Comparison of ENCODE assay signal across 7 mouse cellular contexts in genomic region chr17:5848706-5849415, GRCm38 (mm10). TPM values are rescaled to one million over a fixed set of nuclear protein-coding genes. Genes with fewer than 3 reads are reported as not detected.
DNase-seq lines count a peak whose midpoint lies in the region; ATAC-seq lines count a peak whose summit lies in the region.

No protein-coding gene starts in this region.

- no peaks in the 10 kb centered on the region for H3K9me3 ChIP-seq in neural tube, embryonic 11.5 days (ENCODE audit: control insufficient read depth, low read length)
- H3K9me3 ChIP-seq in heart, embryonic 16.5 days (replicated peaks; ENCODE audit: control insufficient read depth, low read length): no peaks in the 10 kb centered on the region
- no peaks in the 10 kb centered on the region for H3K9me3 ChIP-seq in liver, embryonic 13.5 days (replicated peaks)

- no peak for ATAC-seq in neural tube, embryonic 11.5 days (ENCODE audit: insufficient read depth, low FRiP score, low TSS enrichment)
- ATAC-seq in heart, embryonic 16.5 days (replicated peaks; ENCODE audit: extremely low read depth, insufficient read depth, low FRiP score): no peak
- no peak for ATAC-seq in liver, embryonic 13.5 days (ENCODE audit: low read depth)

- peak overlapping the region; percentile 42; the same call in 1 of the 2 replicates for H3K4me2 ChIP-seq in neural tube, embryonic 11.5 days (ENCODE audit: low read depth)
- peak overlapping the region; percentile 60 for H3K4me2 ChIP-seq in heart, embryonic 16.5 days (ENCODE audit: low read depth, low read length)
- H3K4me2 ChIP-seq in liver, embryonic 13.5 days: peak overlapping the region; percentile 39

- H3K4me3 ChIP-seq in neural tube, embryonic 11.5 days (ENCODE audit: low read depth, low read length): no peak overlapping the region
- H3K4me3 ChIP-seq in heart, embryonic 16.5 days (ENCODE audit: low read length): peak overlapping the region; percentile 40
- no peak overlapping the region for H3K4me3 ChIP-seq in liver, embryonic 13.5 days (replicated peaks)

- no peak overlapping the region for H3K27ac ChIP-seq in neural tube, embryonic 11.5 days (ENCODE audit: low read depth, low read length)
- H3K27ac ChIP-seq in heart, embryonic 16.5 days (ENCODE audit: low read length): peak overlapping the region; percentile 30
- peak overlapping the region; percentile 44; the same call in 1 of the 2 replicates for H3K27ac ChIP-seq in liver, embryonic 13.5 days

- WGBS in neural tube, embryonic 11.5 days: 60% methylated on average over 10 of the region's 10 CpGs
- WGBS in heart, embryonic 16.5 days: 70% methylated on average over 10 of the region's 10 CpGs
- WGBS in liver, embryonic 13.5 days (ENCODE audit: insufficient replicate concordance): 57% methylated on average over 10 of the region's 10 CpGs

- no peaks in the 10 kb centered on the region for H3K27me3 ChIP-seq in neural tube, embryonic 11.5 days (ENCODE audit: control insufficient read depth, insufficient read depth, low read length)
- H3K27me3 ChIP-seq in heart, embryonic 16.5 days (ENCODE audit: control insufficient read depth, insufficient read depth, low read length): no peaks in the 10 kb centered on the region
- no peaks in the 10 kb centered on the region for H3K27me3 ChIP-seq in liver, embryonic 13.5 days

- no peak for DNase-seq in neural tube, embryonic 11.5 days (ENCODE audit: low spot score)
- DNase-seq in neural tube, embryonic 10.5 days (ENCODE audit: extremely low spot score, low spot score): no peak
- no peak for DNase-seq in liver, embryonic 13.5 days
- DNase-seq in right cerebral cortex, postnatal 36 days (ENCODE audit: low spot score in 2 of 2): no peak
- DNase-seq in embryo, embryonic 10 days (ENCODE audit: low spot score): no peak
- DNase-seq in cerebellum, adult 8-10 months: no peak

- H3K36me3 ChIP-seq in neural tube, embryonic 11.5 days (ENCODE audit: control insufficient read depth, insufficient read depth, low read length): no peaks in the 10 kb centered on the region
- no peaks in the 10 kb centered on the region for H3K36me3 ChIP-seq in heart, embryonic 16.5 days (ENCODE audit: control insufficient read depth, insufficient read depth)
- H3K36me3 ChIP-seq in liver, embryonic 13.5 days: peaks cover 1% of the 10 kb centered on the region; the same call in 1 of the 2 replicates

- no peak overlapping the region; the same call in 1 of the 2 replicates for H3K9ac ChIP-seq in neural tube, embryonic 11.5 days (ENCODE audit: low read length)
- peak overlapping the region; percentile 39 for H3K9ac ChIP-seq in heart, embryonic 16.5 days (ENCODE audit: low read length)
- no peak overlapping the region for H3K9ac ChIP-seq in liver, embryonic 13.5 days

- H3K4me1 ChIP-seq in neural tube, embryonic 11.5 days (ENCODE audit: control insufficient read depth, insufficient read depth, low read length): peaks cover 6% of the 10 kb centered on the region
- H3K4me1 ChIP-seq in heart, embryonic 16.5 days (ENCODE audit: control insufficient read depth, insufficient read depth, low read length): peaks cover 17% of the 10 kb centered on the region
- peaks cover 36% of the 10 kb centered on the region for H3K4me1 ChIP-seq in liver, embryonic 13.5 days (replicated peaks)

RNA-seq across cellular contexts. Expression of gene Snx9, which starts 7.7 kb away (rescaled TPM):
- 22.9 and 23.1 TPM in 2 replicates for polyA plus RNA-seq in neural tube, embryonic 11.5 days (2014; fragmentation: Nextera tagmentation; extraction: Ambion mirVana)
- polyA plus RNA-seq in heart, embryonic 16.5 days (2015; fragmentation: Nextera tagmentation; extraction: Ambion mirVana): 19.4 and 20.9 TPM in 2 replicates
- 12.2 and 14.1 TPM in 2 replicates for polyA plus RNA-seq in liver, embryonic 13.5 days (2015; fragmentation: Nextera tagmentation; extraction: Ambion mirVana)
